Mouse (Mus musculus): ENCODE measurements around the gene Fam71a. TPM values are rescaled to one million over a fixed set of nuclear protein-coding genes. Genes with fewer than 3 reads are reported as not detected.

Fam71a gene
- polyA plus RNA-seq, 1 experiment = not detected

GRCm38 (mm10) chr1:191185761-191186385 is 21.3 kb upstream of the Fam71a start:
- WGBS = 5% methylated on average over 16 of the region's 16 CpGs
- Histone ChIP-seq H3K27ac (ENCODE audit: insufficient read depth, low read depth, low read length) (no peak overlapping the region), H3K27me3 (replicated peaks; ENCODE audit: control insufficient read depth, insufficient read depth, low read length) (0 out of 2 replicates have a peak, but pooled peaks cover 1% of the 10 kb centered on the region), H3K4me3 (ENCODE audit: insufficient read depth, low read depth, low read length) (0 out of 2 replicates have a peak overlapping the region, but pooled peaks have one; percentile 14), H3K36me3 (ENCODE audit: control insufficient read depth, insufficient read depth, low read length) (no peaks in the 10 kb centered on the region), H3K4me1 (ENCODE audit: control insufficient read depth, insufficient read depth, low read length) (0 out of 2 replicates have a peak, but pooled peaks cover 8% of the 10 kb centered on the region)
- peak; percentile 27 for DNase-seq
- no peak for TF ChIP-seq POLR2A (IDR thresholded peaks at IDR 0.05; ENCODE audit: low read depth, low read length)
- no peak for TF ChIP-seq CTCF (conservative IDR thresholded peaks at IDR 0.05; ENCODE audit: insufficient read depth, insufficient read length, low read depth, low read length)

GRCm38 (mm10) chr1:191184841-191185251 is 20.2 kb upstream of the Fam71a start:
- no peak overlapping the region for H3K27ac ChIP-seq (ENCODE audit: insufficient read depth, low read depth, low read length)
- DNase-seq = peak; percentile 39
- H3K4me1 ChIP-seq (ENCODE audit: control insufficient read depth, insufficient read depth, low read length) = 0 out of 2 replicates have a peak, but pooled peaks cover 8% of the 10 kb centered on the region
- no peaks in the 10 kb centered on the region for H3K36me3 ChIP-seq (ENCODE audit: control insufficient read depth, insufficient read depth, low read length)
- TF ChIP-seq POLR2A (IDR thresholded peaks at IDR 0.05; ENCODE audit: low read depth, low read length) (no peak), CTCF (conservative IDR thresholded peaks at IDR 0.05; ENCODE audit: insufficient read depth, insufficient read length, low read depth, low read length) (no peak)
- H3K4me3 ChIP-seq (ENCODE audit: insufficient read depth, low read depth, low read length) = peak overlapping the region; percentile 52; the same call in 1 of the 2 replicates
- 6% methylated on average over 22 of the region's 22 CpGs for WGBS
- 0 out of 2 replicates have a peak, but pooled peaks cover 1% of the 10 kb centered on the region for H3K27me3 ChIP-seq (replicated peaks; ENCODE audit: control insufficient read depth, insufficient read depth, low read length)

- 12% methylated on average over 42 of the region's 42 CpGs for WGBS
- no peaks in the 10 kb centered on the region for H3K36me3 ChIP-seq (ENCODE audit: control insufficient read depth, insufficient read depth, low read length)
- H3K27me3 ChIP-seq (replicated peaks; ENCODE audit: control insufficient read depth, insufficient read depth, low read length) = 0 out of 2 replicates have a peak, but pooled peaks cover 1% of the 10 kb centered on the region
- DNase-seq = peak; percentile 37
- peak overlapping the region; percentile 52 for H3K4me3 ChIP-seq (ENCODE audit: insufficient read depth, low read depth, low read length)
- 0 out of 2 replicates have a peak, but pooled peaks cover 8% of the 10 kb centered on the region for H3K4me1 ChIP-seq (ENCODE audit: control insufficient read depth, insufficient read depth, low read length)
- TF ChIP-seq POLR2A (IDR thresholded peaks at IDR 0.05; ENCODE audit: low read depth, low read length) (no peak), CTCF (conservative IDR thresholded peaks at IDR 0.05; ENCODE audit: insufficient read depth, insufficient read length, low read depth, low read length) (no peak)
- H3K27ac ChIP-seq (ENCODE audit: insufficient read depth, low read depth, low read length) = no peak overlapping the region
Observed at GRCm38 (mm10) chr1:191184066-191184815, 19.6 kb upstream of the Fam71a start.

- WGBS = under 1% methylated on average over 67 of the region's 67 CpGs
- H3K27me3 ChIP-seq (replicated peaks; ENCODE audit: control insufficient read depth, insufficient read depth, low read length) = 0 out of 2 replicates have a peak, but pooled peaks cover 1% of the 10 kb centered on the region
- H3K36me3 ChIP-seq (ENCODE audit: control insufficient read depth, insufficient read depth, low read length) = no peaks in the 10 kb centered on the region
- H3K27ac ChIP-seq (ENCODE audit: insufficient read depth, low read depth, low read length) = peak overlapping the region; percentile 20; the same call in 1 of the 2 replicates
- H3K4me3 ChIP-seq (ENCODE audit: insufficient read depth, low read depth, low read length) = peak overlapping the region; percentile 56
- peak; percentile 99 for DNase-seq
- no peak for TF ChIP-seq CTCF (conservative IDR thresholded peaks at IDR 0.05; ENCODE audit: insufficient read depth, insufficient read length, low read depth, low read length)
- peak; percentile 97 for TF ChIP-seq POLR2A (IDR thresholded peaks at IDR 0.05; ENCODE audit: low read depth, low read length)
- H3K4me1 ChIP-seq (ENCODE audit: control insufficient read depth, insufficient read depth, low read length) = 0 out of 2 replicates have a peak, but pooled peaks cover 8% of the 10 kb centered on the region
Observed at GRCm38 (mm10) chr1:191183163-191184065, 18.8 kb upstream of the Fam71a start.

- H3K27ac ChIP-seq (ENCODE audit: insufficient read depth, low read depth, low read length) = peak overlapping the region; percentile 20; the same call in 1 of the 2 replicates
- H3K27me3 ChIP-seq (replicated peaks; ENCODE audit: control insufficient read depth, insufficient read depth, low read length) = 0 out of 2 replicates have a peak, but pooled peaks cover 1% of the 10 kb centered on the region
- 0 out of 2 replicates have a peak, but pooled peaks cover 8% of the 10 kb centered on the region for H3K4me1 ChIP-seq (ENCODE audit: control insufficient read depth, insufficient read depth, low read length)
- DNase-seq = peak; percentile 77
- H3K4me3 ChIP-seq (ENCODE audit: insufficient read depth, low read depth, low read length) = peak overlapping the region; percentile 56
- H3K36me3 ChIP-seq (ENCODE audit: control insufficient read depth, insufficient read depth, low read length) = no peaks in the 10 kb centered on the region
- WGBS = under 1% methylated on average over 61 of the region's 61 CpGs
- TF ChIP-seq POLR2A (IDR thresholded peaks at IDR 0.05; ENCODE audit: low read depth, low read length) = no peak
- peak; percentile 59 for TF ChIP-seq CTCF (conservative IDR thresholded peaks at IDR 0.05; ENCODE audit: insufficient read depth, insufficient read length, low read depth, low read length)
Observed at GRCm38 (mm10) chr1:191182431-191183162, 18.0 kb upstream of the Fam71a start.

All from kidney, adult 2 months (tissue).